Mouse (Mus musculus) C2C12 (cell line): ENCODE measurements around the gene Zfp771.

ENCODE experiments used
- CTCF ChIP-seq: IDR thresholded peaks from one replicate; pipeline ENCODE4 v1.5.1; 2011; ENCODE audit not compliant: control insufficient read depth, insufficient read depth, insufficient read length
- MAX ChIP-seq: IDR thresholded peaks from one replicate; pipeline ENCODE4 v1.6.1; 2011; ENCODE audit warnings: mild to moderate bottlenecking, control low read depth

- TF ChIP-seq MAX (no peak), CTCF (no peak)
Measured at GRCm38 (mm10) chr7:127259186-127259905, 15.3 kb downstream of the Zfp771 start.
